Mouse (Mus musculus) kidney, adult 11 months (tissue): ENCODE results near the gene Fam163a.
"Not testable (repeated sequence)": the region's sequence is repeated elsewhere in the genome, so short reads cannot be mapped to it uniquely, and the experiment has no call there.

Experiments used
- DNase-seq: peaks from one replicate; pipeline ENCODE4 v3.0.0; 2022

Fam163a gene

DNA sequence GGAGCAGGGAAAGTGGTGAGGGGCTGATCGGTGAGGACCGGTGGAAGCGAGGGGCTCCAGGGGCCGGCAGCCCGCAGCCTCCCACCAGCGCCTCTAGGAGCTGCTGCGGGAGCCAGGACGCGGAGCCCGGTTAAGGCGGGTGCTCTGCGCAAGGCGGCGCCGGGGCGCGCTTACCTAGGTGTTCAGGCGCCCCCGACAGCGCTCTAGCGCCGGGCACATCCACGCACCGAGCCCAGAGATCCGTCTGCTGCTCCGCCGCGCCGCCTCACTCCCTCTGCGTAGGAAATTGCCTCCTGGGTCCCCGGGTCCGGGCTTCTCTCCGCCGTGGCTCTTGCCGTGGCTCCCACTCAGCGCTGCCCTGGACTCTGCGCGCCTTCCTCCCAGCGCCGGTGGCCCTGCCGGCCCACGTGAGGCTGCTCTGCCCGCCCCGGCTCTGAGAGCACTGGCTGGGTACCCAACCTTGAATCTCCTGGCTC, at the start of gene Fam163a:
Gene Fam163a, minus strand, starts transcription at position 371 of the 476 bp plus-strand sequence.
- peak; percentile 21 for DNase-seq

DNA sequence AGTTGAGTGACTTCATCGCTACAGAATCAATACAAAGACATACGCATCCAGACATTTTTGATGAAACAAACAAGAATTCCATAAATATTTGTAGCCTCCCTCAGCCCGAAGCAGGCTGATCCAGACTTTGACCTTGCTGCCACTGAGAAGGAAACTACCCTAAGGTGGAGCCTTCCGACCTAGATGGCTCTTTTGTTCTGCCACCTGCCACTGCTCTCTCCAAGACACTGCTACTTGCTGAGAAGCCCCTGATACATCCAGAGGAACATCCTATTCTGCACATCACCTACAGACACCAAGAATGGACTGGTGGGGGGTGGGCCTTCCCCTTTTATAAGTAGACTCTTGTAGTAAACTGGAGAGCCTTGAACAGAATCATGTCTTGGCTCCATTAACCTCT, 46.3 kb upstream of the Fam163a start:
- not testable (repeated sequence) for DNase-seq

DNA sequence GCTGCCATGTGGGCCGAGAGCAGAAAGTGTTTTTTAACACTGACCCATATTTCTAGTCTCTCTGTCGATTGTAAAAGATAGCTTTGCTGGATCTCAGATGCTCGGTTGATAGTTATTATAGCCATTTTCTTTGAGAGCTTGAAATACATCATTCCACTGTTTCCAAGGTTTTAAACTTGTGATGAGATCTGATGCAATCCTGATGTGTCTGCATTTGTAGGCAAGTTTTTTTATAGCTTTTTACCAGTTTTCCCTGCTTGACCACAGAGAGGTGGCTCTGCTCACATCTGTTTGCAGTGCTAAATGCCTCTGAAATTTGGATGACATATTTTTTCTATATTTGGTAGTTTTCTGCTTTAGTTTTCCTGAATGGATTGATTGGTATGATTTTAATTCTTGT, 43.1 kb upstream of the Fam163a start:
- DNase-seq, result no peak

DNA sequence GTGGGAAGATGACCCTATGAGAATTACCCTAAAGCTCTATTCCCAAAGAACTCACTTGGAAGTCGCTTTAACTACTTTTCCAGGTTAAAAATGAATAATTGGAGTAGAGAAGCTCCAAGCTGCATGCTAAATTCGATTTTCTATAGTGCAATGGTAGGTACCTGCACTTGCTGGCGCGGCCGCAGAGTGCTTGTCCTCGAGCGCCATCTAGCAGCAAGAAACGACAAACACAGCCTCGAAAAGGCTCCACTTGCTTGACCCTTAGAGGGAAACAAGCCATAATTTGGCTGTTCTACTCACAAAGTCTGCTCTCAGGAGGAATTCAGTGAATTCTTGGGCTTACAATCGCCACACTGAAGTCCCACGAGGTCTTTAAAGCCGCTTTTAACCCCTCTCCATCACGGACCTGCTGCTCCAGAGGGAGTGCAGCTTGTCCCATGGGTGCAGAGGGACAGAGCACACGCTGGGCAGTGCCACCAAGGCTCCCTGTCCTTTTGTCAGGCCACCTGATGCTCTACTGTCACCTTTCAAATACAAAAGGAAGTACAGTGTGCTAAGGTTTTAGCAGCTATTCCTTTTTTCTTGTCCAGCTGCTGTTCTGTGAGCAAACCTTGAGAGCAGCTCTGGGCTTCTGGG, 37.0 kb upstream of the Fam163a start:
- no peak for DNase-seq

DNA sequence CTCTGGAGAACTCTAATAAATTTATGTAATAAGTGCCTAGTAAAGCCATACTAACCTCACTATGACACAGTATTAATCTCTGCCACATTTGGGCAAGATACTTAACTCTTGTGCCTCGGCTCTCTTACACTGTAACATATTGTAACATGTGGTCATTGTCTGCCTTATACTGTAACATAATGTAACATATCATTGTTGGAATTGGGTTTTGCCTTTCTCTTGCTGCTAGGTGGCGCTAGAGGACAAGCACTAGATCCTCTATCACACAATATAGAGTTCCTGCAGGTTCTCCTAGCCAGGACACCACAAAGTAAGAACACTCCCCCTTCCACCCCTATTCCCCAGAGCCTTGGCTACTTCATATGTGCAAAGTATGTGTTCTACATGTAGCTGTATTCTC, 36.2 kb upstream of the Fam163a start:
- DNase-seq, result no peak

DNA sequence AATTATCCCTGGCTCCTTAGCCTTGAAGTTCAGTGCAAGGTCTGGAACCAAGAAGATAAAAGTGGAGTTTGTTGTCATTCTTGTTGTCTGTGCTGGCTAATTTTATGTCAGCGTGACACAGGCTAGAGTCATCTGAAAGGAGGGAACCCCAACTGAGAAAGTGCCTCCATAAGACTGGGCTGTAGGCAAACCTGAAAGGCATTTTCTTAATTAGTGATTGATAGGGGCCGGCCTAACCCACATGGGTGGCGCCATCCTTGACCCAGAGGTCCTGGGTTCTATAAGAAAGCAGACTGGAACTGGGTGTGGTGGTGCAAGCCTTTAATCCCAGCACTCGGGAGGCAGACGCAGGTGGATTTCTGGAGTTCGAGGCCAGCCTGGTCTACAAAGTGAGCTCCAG, 26.3 kb upstream of the Fam163a start:
- DNase-seq, result no peak

DNA sequence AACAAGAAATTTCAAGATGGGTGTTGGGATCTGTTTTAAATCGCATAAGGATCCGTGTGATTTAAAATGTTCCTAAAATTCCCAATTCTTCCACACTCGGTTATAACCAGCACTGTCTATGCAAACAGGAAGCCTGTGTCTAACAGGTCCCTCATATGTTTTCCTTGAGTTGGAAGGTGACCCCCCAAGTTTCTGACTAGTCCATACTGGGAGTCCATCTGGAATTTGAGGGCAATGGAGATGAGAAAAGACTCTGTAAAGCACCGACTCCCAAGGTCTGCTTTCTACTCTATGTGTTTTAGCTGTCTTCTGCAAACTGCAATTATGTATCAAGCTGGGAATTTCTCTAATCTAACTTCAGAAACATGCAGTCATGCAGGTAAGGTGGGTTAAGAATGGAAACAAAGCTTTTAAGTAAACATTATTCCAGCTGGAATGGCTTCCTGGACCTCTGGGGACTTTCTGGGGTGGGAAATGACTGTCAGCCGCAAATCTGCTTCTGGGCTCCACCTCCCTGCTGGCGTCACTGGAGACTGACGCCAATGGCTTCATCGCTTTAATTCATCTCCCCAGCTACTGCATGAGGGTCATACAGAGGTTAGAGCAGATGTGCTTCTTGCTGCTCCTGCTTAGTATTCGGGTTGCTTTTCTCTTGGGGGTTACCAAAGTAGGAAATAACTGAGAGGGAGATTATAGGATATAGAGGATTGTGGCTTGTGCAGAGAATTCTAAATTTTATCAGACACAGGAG, 25.7 kb upstream of the Fam163a start:
- DNase-seq, result no peak

DNA sequence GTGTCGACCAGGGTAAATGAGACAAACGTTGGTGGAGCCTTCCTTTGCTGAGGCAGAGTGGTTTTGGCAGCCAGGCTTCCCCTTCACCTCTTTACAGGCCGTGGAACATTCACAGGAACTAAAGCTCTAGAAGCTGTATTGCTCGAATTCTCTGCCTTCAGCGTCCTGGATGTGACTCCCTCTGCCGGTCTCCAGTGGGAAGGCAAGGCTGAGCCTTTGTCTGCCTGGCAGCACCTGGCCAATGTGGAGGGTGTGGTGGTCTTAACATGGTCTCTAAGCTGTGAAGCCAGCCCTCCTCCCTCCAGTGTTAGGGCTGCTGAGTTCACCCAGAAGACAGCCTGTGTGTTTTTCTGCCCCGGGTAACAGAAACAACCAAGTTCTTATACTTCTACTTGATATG, 24.6 kb upstream of the Fam163a start:
- DNase-seq, result peak; percentile 44

DNA sequence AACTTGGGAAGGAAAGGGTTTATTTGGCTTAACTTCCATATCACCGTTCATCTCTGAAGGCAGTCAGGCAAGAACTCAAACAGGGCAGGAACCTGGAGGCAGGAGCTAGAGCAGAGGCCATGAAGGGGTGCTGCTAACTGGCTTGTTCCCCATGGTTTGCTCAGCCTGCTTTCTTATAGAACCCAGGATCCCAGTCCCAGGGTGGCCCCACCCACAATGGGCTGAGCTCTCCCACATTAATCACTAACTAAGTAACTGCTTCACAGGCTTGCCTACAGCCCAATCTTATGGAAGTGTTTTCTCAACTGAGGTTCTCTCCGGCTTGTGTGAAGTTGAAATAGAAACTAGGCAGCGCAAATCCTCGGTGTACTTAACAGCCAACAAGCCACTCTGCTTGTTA, 23.9 kb upstream of the Fam163a start:
- DNase-seq, result no peak

DNA sequence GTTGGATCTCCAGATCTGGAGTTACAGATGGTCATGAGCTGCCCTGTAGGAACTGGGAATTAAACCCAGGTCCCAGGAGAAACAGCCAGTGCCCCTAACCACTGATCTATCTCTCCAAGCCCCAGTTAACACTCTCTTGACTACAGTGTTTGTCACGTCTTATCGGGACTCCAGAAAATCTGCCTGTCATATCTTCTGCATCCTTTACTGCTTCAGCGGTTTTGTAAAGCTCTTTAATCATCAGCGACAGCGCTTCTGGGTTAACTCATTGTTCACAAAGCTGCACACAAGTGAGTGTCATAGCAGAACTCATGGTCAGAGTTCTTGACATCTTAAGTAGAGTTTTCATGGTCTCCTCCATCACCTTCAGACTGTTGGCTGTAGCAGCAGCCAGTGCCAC, 22.1 kb upstream of the Fam163a start:
- DNase-seq, result no peak

DNA sequence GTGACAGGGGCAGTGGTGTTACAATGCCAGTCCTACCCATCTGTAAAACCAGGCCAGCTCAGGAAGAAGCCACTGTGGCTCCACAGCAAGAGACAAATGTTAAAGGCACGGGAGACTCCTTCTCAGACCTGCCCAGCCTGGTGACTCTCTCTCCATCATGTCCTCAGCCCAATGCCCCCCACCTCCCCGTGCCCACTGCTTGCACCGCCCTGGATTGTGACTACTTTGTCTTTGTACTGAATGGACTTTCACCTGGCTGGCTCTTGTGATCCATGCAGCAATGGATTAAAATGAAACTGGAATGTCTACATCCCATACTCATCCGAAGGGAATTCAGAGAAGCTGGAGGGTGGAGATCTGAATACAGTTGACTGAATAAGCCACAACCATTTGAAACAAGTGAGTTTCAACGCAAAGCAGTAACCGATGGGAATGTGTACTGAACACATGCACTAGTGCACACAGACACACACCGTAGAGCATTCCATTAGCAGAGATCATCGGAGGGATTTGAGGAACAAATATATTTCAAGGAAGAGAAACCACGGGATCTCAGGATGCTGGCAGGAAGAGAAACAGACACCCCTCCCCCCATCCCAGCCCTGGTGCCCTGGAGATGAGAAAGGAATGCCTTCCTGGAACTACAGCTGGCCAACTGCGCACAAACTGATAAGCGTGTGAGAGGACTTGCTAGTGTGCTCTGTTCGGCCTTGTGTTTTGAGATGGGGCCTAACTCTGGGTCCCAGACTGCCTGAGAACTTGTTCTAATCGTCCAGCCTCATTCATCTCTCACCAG, 17.6 kb upstream of the Fam163a start:
- DNase-seq, result no peak

DNA sequence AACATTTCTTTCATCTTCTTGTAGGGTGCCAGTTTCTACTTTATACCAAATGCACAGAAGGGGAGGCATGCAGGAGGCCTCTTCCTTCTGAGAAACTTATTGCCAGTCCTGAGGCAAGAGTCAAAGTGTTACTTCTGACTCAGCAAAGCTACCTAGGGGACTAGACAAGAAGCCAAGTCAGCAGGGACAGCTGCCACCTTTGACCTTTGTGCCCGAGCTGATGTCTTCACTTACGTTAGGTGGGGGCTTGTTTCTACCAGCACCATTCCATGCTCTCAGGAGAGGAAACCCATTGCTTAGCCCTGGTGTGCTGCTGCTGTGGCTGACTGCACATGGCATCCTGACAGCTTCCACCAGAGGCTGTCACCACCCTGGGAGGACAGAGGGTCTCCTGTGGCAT, 16.5 kb upstream of the Fam163a start:
- peak; percentile 72 for DNase-seq

DNA sequence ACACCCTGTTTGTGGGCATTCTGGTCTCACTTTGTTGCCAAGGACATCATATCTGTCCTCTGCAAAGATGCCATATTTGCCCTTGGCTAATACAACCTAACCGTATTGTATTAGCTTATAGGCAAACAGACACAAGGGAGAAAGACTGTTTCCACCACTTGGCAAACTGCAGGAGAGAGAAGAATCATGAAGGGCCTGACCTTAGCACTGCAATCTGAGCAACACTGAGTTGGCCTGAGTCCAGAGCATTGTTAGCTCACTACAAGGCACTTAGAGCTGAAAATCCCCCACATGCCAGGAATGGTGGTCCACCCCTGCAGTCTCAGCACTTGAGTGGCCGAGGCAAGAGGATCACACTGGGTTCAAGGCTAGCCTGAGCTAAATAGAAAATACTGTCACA, 13.7 kb upstream of the Fam163a start:
- no peak for DNase-seq

DNA sequence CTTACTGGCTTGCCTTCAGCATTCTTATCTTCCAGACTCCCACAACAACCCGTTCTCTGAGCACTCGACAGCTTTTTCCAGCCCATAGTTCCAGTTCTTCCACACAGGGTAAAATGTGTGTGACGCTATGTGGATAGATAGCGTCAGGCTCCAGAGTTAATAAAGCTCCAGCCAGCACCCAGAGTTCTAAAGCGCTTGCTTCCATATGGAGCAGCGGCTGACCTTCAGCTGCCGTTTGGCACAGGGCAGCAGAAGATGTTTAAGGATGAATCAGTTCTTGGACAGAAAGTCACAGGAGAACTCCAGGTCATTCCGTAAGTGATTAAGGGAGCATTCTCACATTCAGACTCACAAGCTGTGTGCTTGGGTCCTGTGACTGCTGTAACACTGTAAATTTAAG, 13.1 kb upstream of the Fam163a start:
- DNase-seq, result no peak

DNA sequence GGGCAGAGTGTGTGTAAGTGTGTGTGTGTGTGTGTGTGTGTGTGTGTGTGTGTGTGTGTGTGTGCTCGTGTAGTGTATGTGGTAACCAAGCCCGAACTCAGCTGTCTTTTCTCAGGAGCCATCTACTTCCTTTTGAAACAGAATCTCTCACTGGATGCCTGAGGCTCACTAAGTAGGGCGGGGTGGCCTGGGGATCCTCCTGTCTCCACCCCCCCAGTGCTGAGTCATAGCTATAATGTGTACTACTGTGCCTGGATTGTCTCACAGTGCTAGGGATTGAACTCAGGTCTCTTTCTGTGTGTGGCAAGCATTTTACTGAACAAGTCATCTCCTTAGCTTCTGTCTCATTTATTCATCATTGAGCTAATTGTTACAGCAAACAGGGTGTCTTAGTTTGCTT, 12.6 kb upstream of the Fam163a start:
- DNase-seq, result no peak

DNA sequence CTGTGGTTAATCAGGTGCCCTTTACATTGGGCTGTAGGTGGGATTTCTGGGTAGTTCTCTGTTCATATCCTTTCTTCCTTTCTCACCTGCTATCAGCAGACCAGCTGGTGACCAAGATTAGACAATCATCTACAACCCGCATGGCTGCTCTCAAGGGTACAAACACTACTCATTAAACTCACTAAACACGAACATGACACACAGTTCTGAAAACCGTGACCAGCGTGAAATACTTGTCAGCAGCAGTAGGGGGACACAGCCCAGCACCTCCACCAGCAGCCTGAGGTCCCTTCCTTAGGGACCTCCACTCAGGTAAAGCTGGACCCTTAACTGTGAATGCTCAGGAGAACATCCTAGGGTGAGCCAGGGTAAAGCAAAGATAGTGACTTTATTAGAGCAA, 11.4 kb upstream of the Fam163a start:
- DNase-seq, result no peak

DNA sequence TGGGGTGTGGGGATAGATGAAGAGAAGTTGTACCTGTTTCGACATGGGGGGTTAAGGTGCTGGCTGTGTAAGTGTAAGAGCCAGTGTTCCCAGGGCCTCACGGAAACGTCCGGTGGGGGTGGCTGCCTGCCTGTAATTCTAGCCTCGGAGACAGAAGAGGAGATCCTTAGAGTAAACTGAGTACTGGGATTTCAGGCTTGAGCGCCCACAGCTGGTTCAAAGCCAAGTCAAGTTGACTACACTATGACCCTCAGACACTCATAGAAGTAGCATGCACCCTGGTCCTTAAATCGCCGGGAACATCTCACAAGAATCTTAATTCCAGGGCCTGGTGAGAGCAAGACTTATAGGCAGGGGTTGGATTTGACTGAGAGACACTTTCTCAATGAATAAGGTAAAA, 9.8 kb upstream of the Fam163a start:
- DNase-seq, result no peak

DNA sequence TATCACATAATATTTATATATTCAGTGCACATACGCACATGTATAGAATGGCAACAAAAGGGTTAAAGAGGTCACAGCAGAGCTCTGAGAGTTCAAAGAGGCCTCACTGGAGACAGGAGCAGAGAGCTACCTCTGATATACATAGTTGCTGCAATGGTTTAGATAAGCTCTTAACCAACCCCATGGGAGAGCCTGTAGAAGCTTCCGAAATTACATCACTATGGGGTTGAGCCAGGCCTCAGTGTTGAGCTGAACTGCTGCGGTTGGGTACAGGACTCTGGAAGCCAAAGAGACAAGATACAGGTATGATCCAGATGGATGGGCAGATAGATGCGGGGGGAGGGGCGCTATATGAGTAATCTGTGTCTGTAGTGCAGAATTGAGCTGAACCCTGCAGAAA, 8.1 kb upstream of the Fam163a start:
- DNase-seq, result no peak

DNA sequence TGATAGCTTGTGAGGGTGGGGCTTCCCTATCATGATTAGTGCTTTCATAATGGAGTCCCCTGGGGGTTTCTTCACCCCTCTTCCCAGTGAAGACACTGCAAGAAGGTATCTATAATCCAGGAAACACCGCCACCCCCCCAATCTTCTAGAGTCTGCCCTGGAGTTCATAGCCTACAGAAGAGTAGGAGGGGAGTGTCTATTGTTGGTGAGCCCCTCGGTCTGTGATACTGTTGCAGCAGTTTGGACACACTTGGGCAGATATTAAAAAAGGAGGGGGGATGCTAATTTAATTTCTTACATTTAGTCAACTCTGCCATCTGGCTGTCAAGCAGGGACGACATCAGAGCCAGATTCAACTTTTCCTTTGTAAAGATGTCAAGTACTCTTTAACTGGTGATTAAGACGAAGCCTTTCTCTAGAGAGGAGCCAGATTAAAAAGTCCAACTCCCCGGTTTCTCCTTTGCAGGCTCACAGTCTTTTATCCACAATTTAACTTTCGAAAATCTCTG, 7.0 kb upstream of the Fam163a start:
- no peak for DNase-seq

DNA sequence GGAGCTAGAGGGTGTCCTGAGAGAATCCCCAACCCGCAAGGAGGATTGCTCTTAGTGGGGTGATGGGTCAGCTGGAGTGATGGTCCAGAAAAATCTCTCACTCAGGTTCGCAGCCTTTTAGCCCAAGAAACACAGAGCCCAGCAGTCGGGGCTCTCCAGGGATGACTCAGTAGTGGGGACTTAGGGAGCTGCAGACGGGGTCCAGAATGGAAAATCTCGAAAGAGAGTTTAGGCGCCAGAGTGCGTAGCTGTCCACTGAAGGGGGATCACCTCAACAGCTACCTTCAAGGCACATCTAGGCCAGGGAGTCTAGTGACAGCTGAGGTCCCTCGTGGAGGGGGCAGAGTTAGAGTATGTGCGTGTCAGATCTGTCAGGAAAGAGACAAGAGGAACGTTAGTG, 338 bp upstream of the Fam163a start:
- DNase-seq, result no peak

DNA sequence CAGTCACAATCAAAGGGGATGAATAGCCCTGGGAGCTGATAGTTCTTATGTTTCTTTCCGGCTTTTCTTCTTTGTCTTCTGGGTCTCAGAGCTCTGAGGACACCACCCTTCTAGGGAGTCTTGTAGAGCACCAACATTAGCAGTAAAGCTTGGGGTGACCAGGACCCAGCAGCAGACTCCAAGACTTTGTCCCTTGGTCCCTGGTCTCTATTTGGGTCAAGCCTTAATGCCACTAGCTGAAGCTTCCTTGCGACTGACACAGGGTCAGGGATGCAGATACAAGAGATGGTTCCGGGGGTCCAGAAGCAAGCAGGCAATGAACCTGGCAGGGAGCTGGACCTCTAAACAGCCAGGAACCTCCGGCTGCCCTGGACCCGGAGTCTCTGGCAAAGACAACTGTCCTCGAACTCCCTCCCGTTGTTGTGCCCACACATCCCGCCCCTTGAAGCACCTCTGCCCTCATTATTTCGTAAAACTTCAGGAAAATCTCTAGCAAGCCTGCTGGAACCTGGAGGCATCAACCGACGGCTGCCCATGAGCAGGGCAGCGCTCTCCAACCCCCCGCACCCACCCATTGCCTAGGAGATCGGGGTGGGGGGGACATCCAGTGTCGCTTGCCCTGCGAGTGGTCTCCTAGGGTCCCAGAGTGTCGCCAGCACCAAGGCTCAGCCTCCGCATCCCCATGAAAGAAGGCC, 718 bp downstream of the Fam163a start:
- no peak for DNase-seq

DNA sequence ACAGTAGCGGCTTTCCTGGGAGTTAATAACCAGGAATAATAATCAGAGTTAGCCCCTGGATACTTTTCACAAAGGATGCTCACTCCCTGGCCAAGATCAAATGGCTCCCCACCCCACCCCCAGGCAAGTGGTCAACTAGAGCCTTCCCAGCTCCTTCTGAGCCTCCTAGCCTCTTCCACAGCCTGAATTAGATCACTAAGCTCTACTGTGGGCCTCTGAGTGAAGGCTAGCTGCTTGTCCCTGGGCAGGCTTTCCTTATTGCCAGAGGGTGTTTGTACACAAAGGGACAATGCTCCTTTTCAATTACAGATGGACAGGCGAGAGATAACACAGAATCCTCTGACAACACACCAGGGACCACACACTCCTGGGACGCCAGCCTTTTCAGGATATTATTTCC, 2.2 kb downstream of the Fam163a start:
- no peak for DNase-seq

DNA sequence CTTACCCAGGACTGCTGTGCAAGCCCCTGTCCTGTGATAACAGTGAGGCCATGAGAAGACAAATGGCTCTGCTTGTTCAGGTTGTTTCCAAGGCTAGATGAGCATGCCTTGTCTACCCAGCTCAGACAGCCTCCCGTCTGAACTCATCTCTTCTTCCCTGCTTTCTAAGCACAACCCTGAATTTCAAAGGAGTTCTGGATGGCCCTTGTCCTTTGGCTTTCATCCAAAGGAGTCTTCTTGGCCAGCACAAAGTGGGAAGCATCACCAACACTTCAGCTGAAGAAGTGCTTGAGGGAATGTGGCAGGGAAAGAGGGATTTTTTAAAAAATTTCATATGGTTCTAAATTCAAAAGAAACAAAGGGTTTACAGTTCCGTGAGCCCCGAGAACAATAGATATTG, 3.8 kb downstream of the Fam163a start:
- DNase-seq, result no peak
